Mouse (Mus musculus): ENCODE measurements around the gene Dlg5. TPM values are rescaled to one million over a fixed set of nuclear protein-coding genes. Genes with fewer than 3 reads are reported as not detected.

Gene Dlg5
- total RNA-seq, 2 experiments from 2014 or later = 24.5 to 26.6 TPM

GRCm38 (mm10) chr14:24185514-24185913 lies 60.2 kb downstream of the Dlg5 start:
- DNase-seq = no peak

GRCm38 (mm10) chr14:24182955-24183354 lies 62.8 kb downstream of the Dlg5 start:
- DNase-seq = no peak

GRCm38 (mm10) chr14:24181811-24182506 lies 63.8 kb downstream of the Dlg5 start:
- peak; percentile 76 for DNase-seq

GRCm38 (mm10) chr14:24179466-24179991 lies 66.2 kb downstream of the Dlg5 start:
- no peak for DNase-seq

DNA sequence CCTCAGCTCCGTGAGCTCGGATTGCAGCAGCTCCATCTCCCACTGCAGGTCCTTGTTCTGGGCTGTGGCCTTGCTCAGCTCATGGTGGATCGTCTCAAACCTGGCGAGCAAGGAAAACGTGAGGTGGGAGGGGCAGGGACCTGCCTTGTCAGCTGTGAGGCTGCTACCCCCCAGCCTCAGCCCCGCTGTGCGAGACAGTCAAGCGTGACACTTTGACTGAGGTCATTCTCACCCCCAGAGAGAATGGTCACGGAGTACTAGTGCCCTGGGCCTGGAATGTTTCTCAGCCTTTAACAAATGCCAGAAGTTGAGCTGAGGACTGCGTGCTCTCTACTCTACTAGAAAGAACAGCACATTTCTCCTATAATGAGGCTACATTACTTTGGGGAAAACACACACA lies 69.1 kb downstream of the Dlg5 start:
- DNase-seq = no peak

GRCm38 (mm10) chr14:24173326-24173725 lies 72.4 kb downstream of the Dlg5 start:
- DNase-seq = no peak

DNA sequence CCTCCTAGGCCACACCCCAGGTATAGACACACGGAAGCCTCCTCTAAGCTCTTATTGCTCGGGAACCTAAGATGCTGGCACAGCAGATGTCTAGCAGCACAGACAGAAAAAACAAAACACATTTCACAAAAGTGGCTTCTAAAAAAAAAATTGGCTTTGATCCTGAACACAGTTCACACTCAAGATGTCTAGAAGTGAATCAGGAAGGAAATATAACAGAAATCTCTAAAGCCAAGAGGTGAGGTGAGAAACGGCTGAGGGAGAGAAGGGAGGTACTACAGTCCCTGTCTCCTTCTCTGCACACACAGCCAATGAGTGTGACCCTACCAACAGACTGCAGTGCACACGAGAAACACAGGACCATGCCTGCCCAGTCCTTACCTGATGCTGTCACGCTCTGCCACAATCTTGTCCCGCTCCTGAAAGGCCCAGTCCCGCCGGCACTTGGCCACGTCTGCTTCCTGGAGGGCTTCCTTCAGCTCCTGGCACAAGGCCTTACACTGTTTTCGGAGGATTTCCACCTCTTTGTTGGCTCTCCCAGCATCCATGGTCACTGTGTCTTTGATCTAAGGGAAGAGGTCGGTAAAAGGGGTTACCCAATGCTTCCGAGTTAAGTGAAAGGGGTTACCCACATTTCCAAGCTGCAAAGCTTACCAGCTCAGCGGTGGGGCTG lies 73.9 kb downstream of the Dlg5 start:
- DNase-seq = peak; percentile 27

GRCm38 (mm10) chr14:24166046-24166445 lies 79.7 kb downstream of the Dlg5 start:
- no peak for DNase-seq

DNA sequence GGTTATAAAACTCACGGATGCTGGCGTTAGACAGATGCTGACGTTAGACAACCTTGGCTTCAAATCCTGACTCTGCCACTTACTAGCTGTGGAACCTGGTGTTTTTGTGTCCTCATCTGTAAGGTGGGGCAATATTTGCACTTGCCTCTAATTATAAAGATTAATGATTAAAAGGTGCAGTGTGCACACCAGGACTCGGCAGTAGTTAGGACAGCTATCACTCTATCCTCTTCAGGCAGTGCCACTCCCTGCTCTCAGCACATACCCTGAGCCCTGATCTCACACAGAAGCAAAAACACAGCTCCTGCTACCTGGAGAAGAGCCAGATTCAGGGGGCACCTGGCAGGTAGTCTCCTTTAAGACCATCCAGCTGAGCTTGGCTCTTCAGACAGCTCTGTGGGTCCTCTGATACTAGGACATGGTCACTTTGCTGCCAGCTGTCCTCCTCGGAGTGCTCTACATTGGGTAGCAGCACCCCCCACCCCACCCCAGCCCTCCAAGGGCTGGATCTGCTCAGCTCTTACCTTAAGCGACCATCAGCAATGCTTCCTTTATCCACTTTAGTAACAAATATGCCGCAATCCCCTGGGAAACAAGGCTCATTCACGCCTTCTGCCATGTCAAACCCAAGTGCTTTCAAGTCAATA lies 80.9 kb downstream of the Dlg5 start:
- no peak for DNase-seq

DNA sequence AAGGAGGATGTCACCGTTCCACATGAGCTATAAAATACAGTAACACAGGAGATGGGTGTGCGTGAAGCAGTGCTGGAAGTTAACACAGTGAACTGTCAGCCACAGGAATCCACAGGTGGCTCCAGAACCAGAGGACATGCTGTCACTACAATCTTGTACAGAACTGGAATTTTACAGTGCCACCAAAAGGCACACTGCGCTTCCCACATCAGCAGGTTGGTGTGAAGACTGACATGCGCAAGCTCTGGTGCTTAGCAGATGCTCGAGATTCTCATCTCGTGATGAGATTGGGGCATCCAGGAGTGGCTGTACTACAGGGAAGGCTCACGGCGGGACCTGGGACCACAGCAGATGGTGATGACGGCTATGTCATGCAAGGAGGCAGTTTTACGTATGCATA lies 82.9 kb downstream of the Dlg5 start:
- DNase-seq = no peak

DNA sequence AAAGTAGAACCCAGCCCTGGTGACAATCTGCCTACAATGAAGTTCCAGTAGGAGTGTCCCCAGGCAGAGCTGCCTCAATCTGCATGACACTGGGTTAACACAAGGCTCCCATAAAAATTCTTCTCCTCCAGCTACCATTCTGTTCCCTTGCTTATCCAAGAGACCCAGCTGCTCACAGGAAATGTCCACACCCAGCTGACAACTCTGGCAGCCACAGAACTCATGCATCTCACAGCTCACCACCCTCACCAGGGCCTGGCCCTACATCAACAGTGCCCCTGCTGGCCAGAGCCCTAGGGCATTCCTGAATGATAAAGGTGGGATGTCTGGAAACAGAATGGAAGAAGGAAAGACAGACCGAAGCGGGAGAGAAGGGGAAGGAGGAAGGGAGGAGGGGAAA lies 96.8 kb downstream of the Dlg5 start:
- DNase-seq = peak; percentile 28

DNA sequence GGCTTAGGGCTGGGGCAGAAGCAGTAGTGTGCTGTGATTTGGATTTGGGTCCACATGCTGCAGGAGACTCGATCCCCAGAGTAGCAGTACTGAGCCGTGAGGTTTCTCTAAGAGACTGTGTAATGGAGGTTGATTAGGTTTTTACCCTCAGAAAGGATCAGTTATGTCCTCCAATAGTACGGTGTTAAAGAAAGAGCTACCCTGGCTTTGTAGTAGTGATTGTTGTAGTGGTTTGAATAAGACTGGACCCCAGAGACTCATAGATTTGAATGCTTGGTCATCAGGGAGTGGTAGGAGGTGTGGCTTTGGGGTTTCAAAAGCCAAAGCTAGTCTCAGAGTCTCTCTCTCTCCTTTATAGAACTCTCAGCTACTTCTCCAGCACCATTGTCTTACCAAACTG lies 100.9 kb downstream of the Dlg5 start:
- no peak for DNase-seq

DNA sequence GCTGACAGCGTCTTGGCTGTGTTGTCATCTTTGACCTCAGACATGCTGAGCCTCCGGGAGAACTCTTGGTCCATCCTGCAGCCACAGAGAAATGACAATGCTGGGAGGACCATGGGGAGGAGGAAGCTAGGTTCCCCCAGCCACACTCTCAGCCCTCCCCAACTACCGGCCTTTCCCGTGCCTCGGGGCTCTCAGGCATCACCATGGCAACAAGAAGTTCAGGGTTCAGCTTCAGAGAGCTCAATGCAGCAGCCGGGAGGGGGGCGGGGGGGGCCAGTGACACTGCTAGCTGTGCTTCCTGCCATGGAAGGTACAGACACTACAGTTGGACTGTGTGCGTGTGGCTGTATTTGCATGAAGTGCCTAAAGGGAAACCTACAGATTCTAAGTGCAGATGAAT lies 101.3 kb downstream of the Dlg5 start:
- no peak for DNase-seq

GRCm38 (mm10) chr14:24142926-24143430 lies 102.7 kb downstream of the Dlg5 start:
- DNase-seq = peak; percentile 28

DNA sequence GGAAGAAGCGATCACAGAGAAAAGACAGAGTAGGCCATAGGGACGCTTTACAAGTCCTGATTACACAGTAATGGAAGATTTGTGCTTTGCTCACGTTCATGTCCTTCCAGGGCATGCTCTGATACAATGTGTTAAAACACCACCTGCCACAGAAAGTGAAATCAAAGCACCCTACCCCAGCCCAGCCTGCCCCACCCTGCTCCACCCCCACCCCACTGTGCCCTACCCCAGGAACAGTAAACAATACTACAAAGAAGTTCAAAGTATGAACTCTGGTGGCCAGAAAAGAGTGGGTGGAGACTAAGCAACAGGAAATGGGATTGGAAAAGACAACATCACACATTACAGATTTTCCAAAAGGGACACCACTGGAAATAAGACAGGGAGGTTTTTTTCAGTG lies 104.0 kb downstream of the Dlg5 start:
- DNase-seq = no peak

GRCm38 (mm10) chr14:24140297-24140812 lies 105.4 kb downstream of the Dlg5 start:
- DNase-seq = no peak

DNA sequence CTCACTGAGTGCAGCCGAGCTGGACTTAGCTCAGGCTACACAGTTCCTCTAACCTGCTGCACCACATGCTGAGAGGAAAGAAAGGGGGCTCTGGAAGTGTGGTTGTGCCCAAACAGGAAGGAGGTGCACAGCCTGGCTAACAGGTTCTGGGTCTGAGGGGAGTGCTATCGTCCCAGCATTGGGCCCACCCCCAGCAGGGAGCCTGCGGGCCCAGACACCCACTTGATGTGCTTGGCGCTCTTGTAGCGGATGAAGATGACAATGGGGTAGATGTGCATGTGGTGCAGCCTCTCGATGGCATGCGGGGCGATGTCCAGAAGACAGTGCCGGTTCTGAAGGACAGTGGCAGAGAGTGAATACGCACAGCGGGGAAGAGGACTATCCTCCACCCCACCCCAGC lies 108.8 kb downstream of the Dlg5 start:
- DNase-seq = no peak

DNA sequence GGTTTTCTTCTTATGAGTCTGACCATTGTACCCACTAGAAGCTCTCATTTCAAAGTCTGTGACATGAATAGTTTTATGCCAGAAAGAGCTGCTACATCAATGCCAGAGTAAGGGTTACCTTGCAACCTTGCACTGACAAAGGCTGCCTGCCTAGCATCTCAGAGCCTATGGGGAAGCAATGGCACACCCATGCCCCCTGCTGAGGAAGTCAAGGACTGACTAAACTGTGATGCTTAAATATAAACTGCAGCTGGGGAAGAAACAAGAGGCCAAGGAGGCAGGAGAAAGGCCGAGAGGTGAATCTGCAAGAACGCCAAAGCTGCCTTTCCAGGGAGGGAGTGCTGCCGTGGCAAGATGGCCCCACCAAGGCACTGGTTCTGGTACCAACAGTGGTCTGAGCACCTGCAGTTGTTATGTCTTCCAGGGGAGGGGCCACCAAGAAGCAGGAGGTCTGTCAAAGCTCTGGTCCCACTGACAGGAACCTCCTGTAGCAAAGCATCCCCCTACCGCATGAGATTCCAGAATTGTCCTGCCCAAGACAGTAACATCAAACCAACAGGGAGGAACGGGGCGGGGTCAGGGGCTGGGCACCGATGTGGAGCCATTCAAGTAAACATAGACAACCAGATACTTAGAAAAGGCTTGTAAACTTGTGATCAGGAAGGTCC lies 111.0 kb downstream of the Dlg5 start:
- no peak for DNase-seq

DNA sequence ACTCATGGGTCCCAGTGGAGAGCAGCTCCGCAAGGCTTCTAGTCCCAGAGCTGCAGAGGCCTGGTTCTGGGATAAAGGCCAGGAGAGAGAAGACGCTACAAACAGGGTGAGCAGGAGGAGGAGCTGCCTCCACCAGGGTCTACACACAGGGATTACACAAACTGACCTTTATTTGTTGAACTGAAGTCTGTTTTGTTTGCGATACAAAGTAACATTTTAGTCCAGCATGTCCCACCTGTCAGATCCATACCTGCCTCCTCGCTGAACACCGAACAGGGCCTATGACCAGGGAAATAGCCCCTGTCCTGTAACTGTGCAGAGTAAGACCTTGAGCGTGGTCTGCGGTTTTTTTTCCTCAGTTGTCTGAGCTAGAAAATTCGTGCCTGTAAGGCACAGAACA lies 111.9 kb downstream of the Dlg5 start:
- DNase-seq = no peak

DNA sequence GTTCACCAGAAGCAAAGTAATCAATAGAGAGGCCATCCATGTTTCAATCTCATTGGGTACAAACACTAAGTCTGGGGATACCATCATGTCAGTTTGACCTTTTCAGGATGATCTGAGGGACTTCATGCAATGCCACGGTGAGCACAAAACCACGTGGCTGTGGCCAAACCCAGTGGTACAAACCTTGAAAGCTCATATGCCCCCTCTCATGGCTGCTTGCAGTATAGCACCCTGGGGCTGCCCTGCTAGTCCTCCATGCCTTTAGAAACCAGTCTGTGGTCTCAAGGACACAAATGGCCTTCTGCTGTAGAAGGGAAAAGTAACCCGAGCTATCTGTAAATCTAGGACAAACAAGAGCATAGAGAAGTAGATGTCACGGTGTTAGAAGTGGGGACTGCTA lies 113.6 kb downstream of the Dlg5 start:
- peak; percentile 27 for DNase-seq

GRCm38 (mm10) chr14:24125069-24125468 lies 120.7 kb downstream of the Dlg5 start:
- DNase-seq = no peak

GRCm38 (mm10) chr14:24124171-24124570 lies 121.5 kb downstream of the Dlg5 start:
- DNase-seq = no peak

- no peak for DNase-seq
Measured at GRCm38 (mm10) chr14:24106734-24107133, 139.0 kb downstream of the Dlg5 start.
